Mouse (Mus musculus): ENCODE results near the gene Camta2. TPM values are rescaled to one million over a fixed set of nuclear protein-coding genes. Genes with fewer than 3 reads are reported as not detected.

Camta2 gene
- 100 to 1,000 TPM; 387 to 403 TPM for total RNA-seq (2021)
- long read RNA-seq, experiment 1, full-length matches to known transcripts = 16 of 505 reads
- long read RNA-seq, experiment 1, partial matches to known transcripts = 204 of 505 reads
- long read RNA-seq, experiment 1, other reads (novel, unspliced or antisense) = 285 of 505 reads
- long read RNA-seq, experiment 2, full-length matches to known transcripts = 1 of 681 reads
- long read RNA-seq, experiment 2, partial matches to known transcripts = 309 of 681 reads
- long read RNA-seq, experiment 2, other reads (novel, unspliced or antisense) = 371 of 681 reads

GRCm38 (mm10) chr11:70687601-70688199, at the start of gene Camta2:
TSS of gene Camta2 (minus strand) at chr11:70688105.
- TF ChIP-seq CTCF (conservative IDR thresholded peaks at IDR 0.05) = peak; percentile 81
- DNase-seq (ENCODE audit: low spot score in 2 of 2) = peak; percentile 84 to 89
- peak within 1 kb of the TSS; percentile 100 for H3K27ac ChIP-seq
- peak within 1 kb of the TSS; percentile 94 for H3K4me3 ChIP-seq

GRCm38 (mm10) chr11:70733256-70733655, 45.4 kb upstream of the Camta2 start:
- DNase-seq (ENCODE audit: low spot score in 2 of 2) = no peak
- no peak overlapping the region for H3K4me3 ChIP-seq
- TF ChIP-seq CTCF (conservative IDR thresholded peaks at IDR 0.05) = no peak
- peak overlapping the region; percentile 55; the same call in 1 of the 2 replicates for H3K27ac ChIP-seq

GRCm38 (mm10) chr11:70731178-70731577, 43.3 kb upstream of the Camta2 start:
- no peak overlapping the region for H3K4me3 ChIP-seq
- DNase-seq (ENCODE audit: low spot score in 2 of 2) = peak; percentile 56 to 63
- H3K27ac ChIP-seq = peak overlapping the region; percentile 74
- TF ChIP-seq CTCF (conservative IDR thresholded peaks at IDR 0.05) = no peak

DNA sequence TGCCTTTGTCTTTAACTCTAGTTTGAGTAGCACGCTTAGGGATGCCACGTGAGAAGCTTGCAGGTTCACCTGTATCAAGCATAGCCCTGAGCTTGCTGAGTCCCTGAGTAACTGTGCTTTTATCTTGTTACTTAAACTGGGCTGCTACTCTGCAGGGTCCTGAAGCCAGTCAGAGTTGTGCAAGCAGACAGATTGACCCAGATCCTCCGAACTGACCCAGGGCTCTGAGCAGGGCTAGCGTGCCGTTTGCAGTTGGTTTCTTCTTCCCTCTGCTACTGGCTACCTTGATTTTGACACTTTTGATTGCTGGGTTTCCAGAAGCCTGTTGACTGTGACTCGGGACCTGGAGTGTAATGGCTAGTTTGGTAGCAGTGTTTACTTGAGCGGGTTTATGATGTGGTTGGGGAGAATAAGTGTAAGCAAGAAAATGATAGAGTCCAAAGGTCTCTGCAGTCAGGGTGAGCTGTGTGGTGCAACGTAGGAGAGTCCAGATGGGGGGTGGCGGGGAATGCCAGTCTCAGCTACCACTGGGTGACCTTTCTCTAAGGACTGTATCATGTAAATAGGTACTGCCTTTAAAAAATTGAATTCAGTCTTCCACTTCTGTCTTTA, 42.6 kb upstream of the Camta2 start:
- TF ChIP-seq CTCF (conservative IDR thresholded peaks at IDR 0.05) = no peak
- no peak overlapping the region for H3K4me3 ChIP-seq
- DNase-seq (ENCODE audit: low spot score in 2 of 2) = no peak
- peak overlapping the region; percentile 74 for H3K27ac ChIP-seq

- DNase-seq (ENCODE audit: low spot score in 2 of 2) = no peak
- no peak for TF ChIP-seq CTCF (conservative IDR thresholded peaks at IDR 0.05)
- no peak overlapping the region for H3K4me3 ChIP-seq
- H3K27ac ChIP-seq = no peak overlapping the region
These were observed 39.5 kb upstream of the Camta2 start for GRCm38 (mm10) chr11:70727385-70727784.

DNA sequence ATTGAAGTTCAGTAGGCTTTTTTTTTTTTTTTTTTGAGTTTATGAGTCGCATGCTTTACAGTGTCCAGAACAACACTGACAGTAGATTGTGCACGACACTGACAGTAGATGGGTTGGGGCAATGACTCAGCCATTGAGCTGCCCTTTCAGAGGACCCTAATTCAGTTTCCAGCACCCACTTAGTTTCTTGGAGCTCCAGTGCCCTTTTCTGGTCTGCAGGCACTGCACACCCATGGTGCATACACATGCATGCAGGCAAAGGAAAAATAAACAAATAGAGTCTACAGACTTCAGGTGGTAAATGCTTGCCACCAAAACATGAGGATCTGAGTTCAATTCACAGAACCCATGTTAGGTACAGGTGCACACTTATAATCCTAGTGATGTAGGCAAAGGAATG, 38.7 kb upstream of the Camta2 start:
- TF ChIP-seq CTCF (conservative IDR thresholded peaks at IDR 0.05) = no peak
- Histone ChIP-seq H3K27ac (no peak overlapping the region), H3K4me3 (no peak overlapping the region)
- no peak for DNase-seq (ENCODE audit: low spot score in 2 of 2)

DNA sequence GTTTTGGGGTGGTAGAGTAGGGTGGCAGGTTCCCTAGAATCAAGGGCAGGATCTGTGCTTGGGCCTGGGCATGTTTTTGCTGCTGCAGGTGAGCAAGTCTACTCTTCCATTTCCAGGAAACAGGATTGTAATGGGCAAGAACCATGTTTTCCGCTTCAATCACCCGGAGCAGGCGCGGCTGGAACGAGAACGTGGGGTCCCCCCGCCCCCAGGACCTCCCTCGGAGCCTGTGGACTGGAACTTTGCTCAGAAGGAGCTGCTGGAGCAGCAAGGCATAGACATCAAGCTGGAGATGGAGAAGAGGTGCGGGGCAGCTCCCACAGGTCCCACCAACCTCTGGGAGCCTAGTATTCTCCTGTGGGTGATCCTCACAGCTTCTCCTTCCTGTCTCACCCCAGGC, 36.8 kb upstream of the Camta2 start:
- Histone ChIP-seq H3K4me3 (no peak overlapping the region), H3K27ac (no peak overlapping the region)
- no peak for TF ChIP-seq CTCF (conservative IDR thresholded peaks at IDR 0.05)
- DNase-seq (ENCODE audit: low spot score in 2 of 2) = no peak

DNA sequence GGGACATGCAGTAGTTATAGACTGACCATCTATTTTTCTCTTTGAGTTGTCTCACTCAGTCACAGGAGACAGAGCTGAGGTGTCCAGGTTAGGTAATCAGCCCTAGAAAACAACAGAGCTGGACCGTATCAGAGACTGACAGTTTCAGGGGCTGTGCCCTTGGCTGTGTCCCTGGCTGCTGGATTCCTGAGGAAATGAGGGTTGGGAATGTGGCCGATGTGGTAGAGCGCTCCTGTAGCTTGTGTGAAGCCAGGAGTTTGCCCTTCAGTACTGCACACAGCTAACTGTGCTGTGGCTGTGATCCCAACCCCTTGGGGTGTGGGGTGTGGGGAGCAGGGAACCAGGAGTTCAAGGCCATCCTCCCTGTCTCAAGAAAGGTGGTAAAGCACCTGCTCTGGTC, 33.2 kb upstream of the Camta2 start:
- no peak overlapping the region for H3K4me3 ChIP-seq
- DNase-seq (ENCODE audit: low spot score in 2 of 2) = no peak
- TF ChIP-seq CTCF (conservative IDR thresholded peaks at IDR 0.05) = no peak
- peak overlapping the region; percentile 75 for H3K27ac ChIP-seq

GRCm38 (mm10) chr11:70720567-70720966, 32.7 kb upstream of the Camta2 start:
- no peak for DNase-seq (ENCODE audit: low spot score in 2 of 2)
- Histone ChIP-seq H3K4me3 (no peak overlapping the region), H3K27ac (peak overlapping the region; percentile 75)
- no peak for TF ChIP-seq CTCF (conservative IDR thresholded peaks at IDR 0.05)

DNA sequence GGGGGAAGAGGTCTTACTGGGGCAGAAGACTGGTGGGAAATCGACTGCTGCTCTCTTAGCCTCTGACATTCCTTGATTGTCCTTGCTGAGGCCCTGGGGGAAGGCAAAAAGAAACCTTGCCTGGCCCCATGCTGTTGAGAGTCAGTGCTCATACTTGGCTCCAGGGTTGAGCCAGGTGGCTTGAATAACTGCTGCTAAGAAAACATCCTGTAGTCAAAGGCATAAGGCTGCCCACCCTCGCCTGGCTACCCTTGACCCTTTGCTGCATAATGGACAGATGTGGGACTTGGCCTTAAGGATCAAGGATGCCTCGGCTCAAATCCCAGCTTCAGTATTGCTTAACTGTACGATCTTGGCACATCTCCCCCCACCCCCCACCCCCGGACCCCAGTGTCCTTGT, 30.6 kb upstream of the Camta2 start:
- Histone ChIP-seq H3K4me3 (no peak overlapping the region), H3K27ac (peak overlapping the region; percentile 65)
- TF ChIP-seq CTCF (conservative IDR thresholded peaks at IDR 0.05) = no peak
- DNase-seq (ENCODE audit: low spot score in 2 of 2) = no peak

GRCm38 (mm10) chr11:70715832-70716231, 27.9 kb upstream of the Camta2 start:
- TF ChIP-seq CTCF (conservative IDR thresholded peaks at IDR 0.05) = no peak
- no peak for DNase-seq (ENCODE audit: low spot score in 2 of 2)
- Histone ChIP-seq H3K4me3 (no peak overlapping the region), H3K27ac (peak overlapping the region; percentile 39; the same call in 1 of the 2 replicates)

DNA sequence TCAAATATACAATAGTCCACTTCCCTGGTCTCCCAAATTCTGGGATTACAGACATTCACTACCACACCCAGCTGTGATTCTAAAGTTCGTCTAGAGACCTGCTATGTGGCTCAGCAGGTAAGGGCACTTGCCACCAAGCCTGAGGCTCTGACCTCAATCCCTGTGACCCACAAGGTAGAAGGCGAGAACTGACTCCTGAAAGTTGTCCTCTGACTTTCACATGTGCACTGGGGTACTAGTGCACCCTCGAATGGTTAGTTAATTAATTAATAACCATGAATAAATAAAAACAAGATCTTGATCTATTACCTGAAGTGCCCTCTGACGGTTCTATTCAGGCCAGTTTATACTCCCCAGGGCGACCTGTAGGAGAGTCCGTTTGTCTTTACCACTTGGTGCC, 25.3 kb upstream of the Camta2 start:
- DNase-seq (ENCODE audit: low spot score in 2 of 2) = no peak
- no peak for TF ChIP-seq CTCF (conservative IDR thresholded peaks at IDR 0.05)
- Histone ChIP-seq H3K4me3 (no peak overlapping the region), H3K27ac (no peak overlapping the region)

GRCm38 (mm10) chr11:70711026-70711425, 23.1 kb upstream of the Camta2 start:
- peak in 1 of 2 experiments; percentile 62 for DNase-seq (ENCODE audit: low spot score in 2 of 2)
- Histone ChIP-seq H3K4me3 (no peak overlapping the region), H3K27ac (peak overlapping the region; percentile 82)
- TF ChIP-seq CTCF (conservative IDR thresholded peaks at IDR 0.05) = no peak

Data from layer of hippocampus, adult 2 months (tissue).